Mouse (Mus musculus): ENCODE data around the gene Coq9. TPM values are rescaled to one million over a fixed set of nuclear protein-coding genes. Genes with fewer than 3 reads are reported as not detected.

Coq9 gene
- polyA plus RNA-seq, 1 experiment = 44.0 TPM

GRCm38 (mm10) chr8:94812645-94813098 is 25.4 kb upstream of the Coq9 start:
- Histone ChIP-seq H3K27me3 (ENCODE audit: control insufficient read depth, insufficient read depth, insufficient read length) (no peaks in the 10 kb centered on the region), H3K4me3 (ENCODE audit: insufficient read depth, poor library complexity, severe bottlenecking) (no peak overlapping the region), H3K79me2 (ENCODE audit: control insufficient read depth, insufficient read depth) (no peaks in the 10 kb centered on the region), H3K79me3 (ENCODE audit: low read depth) (no peaks in the 10 kb centered on the region), H3K36me3 (ENCODE audit: control insufficient read depth, insufficient read depth) (no peaks in the 10 kb centered on the region), H3ac (ENCODE audit: control insufficient read depth, insufficient read length, low read depth) (no peak overlapping the region)
- no peak for TF ChIP-seq USF1 (IDR thresholded peaks at IDR 0.05; ENCODE audit: low read depth)
- no peak for TF ChIP-seq CTCF (IDR thresholded peaks at IDR 0.05; ENCODE audit: control insufficient read depth, insufficient read depth, insufficient read length)
- no peak for TF ChIP-seq MYOG (IDR thresholded peaks at IDR 0.05; ENCODE audit: control insufficient read depth, extremely low read depth, insufficient read length)
- no peak for TF ChIP-seq CEBPB (IDR thresholded peaks at IDR 0.05; ENCODE audit: low read depth)
- no peak for TF ChIP-seq FOSL1 (IDR thresholded peaks at IDR 0.05; ENCODE audit: insufficient read depth, low read length, poor library complexity, severe bottlenecking)
- no peak for TF ChIP-seq MAX (IDR thresholded peaks at IDR 0.05)
- no peak for TF ChIP-seq MYOD1 (IDR thresholded peaks at IDR 0.05; ENCODE audit: control insufficient read depth, insufficient read length, low read depth)

- H3K4me3 ChIP-seq (ENCODE audit: insufficient read depth, poor library complexity, severe bottlenecking) = no peak overlapping the region
- H3K36me3 ChIP-seq (ENCODE audit: control insufficient read depth, insufficient read depth) = peaks cover 13% of the 10 kb centered on the region
- H3K79me3 ChIP-seq (ENCODE audit: low read depth) = no peaks in the 10 kb centered on the region
- TF ChIP-seq CTCF (IDR thresholded peaks at IDR 0.05; ENCODE audit: control insufficient read depth, insufficient read depth, insufficient read length) (peak; percentile 16), MYOG (IDR thresholded peaks at IDR 0.05; ENCODE audit: control insufficient read depth, extremely low read depth, insufficient read length) (no peak)
- H3K27me3 ChIP-seq (ENCODE audit: control insufficient read depth, insufficient read depth, insufficient read length) = no peaks in the 10 kb centered on the region
- H3K79me2 ChIP-seq (ENCODE audit: control insufficient read depth, insufficient read depth) = no peaks in the 10 kb centered on the region
- no peak overlapping the region for H3ac ChIP-seq (ENCODE audit: control insufficient read depth, insufficient read length, low read depth)
Observed at GRCm38 (mm10) chr8:94814556-94814955, 23.6 kb upstream of the Coq9 start.

- TF ChIP-seq CTCF (IDR thresholded peaks at IDR 0.05; ENCODE audit: control insufficient read depth, insufficient read depth, insufficient read length) = no peak
- TF ChIP-seq MAX (IDR thresholded peaks at IDR 0.05) = no peak
- TF ChIP-seq CEBPB (IDR thresholded peaks at IDR 0.05; ENCODE audit: low read depth) = no peak
- no peak for TF ChIP-seq MYOD1 (IDR thresholded peaks at IDR 0.05; ENCODE audit: control insufficient read depth, insufficient read length, low read depth)
- no peaks in the 10 kb centered on the region for H3K79me3 ChIP-seq (ENCODE audit: low read depth)
- H3ac ChIP-seq (ENCODE audit: control insufficient read depth, insufficient read length, low read depth) = no peak overlapping the region
- peaks cover 44% of the 10 kb centered on the region for H3K36me3 ChIP-seq (ENCODE audit: control insufficient read depth, insufficient read depth)
- no peak overlapping the region for H3K4me3 ChIP-seq (ENCODE audit: insufficient read depth, poor library complexity, severe bottlenecking)
- no peaks in the 10 kb centered on the region for H3K27me3 ChIP-seq (ENCODE audit: control insufficient read depth, insufficient read depth, insufficient read length)
- H3K79me2 ChIP-seq (ENCODE audit: control insufficient read depth, insufficient read depth) = no peaks in the 10 kb centered on the region
Observed at GRCm38 (mm10) chr8:94817933-94818332, 20.2 kb upstream of the Coq9 start.

GRCm38 (mm10) chr8:94819671-94820179 is 18.4 kb upstream of the Coq9 start:
- no peak overlapping the region for H3ac ChIP-seq (ENCODE audit: control insufficient read depth, insufficient read length, low read depth)
- H3K79me3 ChIP-seq (ENCODE audit: low read depth) = no peaks in the 10 kb centered on the region
- TF ChIP-seq FOSL1 (IDR thresholded peaks at IDR 0.05; ENCODE audit: insufficient read depth, low read length, poor library complexity, severe bottlenecking) (no peak), MAX (IDR thresholded peaks at IDR 0.05) (no peak), CTCF (IDR thresholded peaks at IDR 0.05; ENCODE audit: control insufficient read depth, insufficient read depth, insufficient read length) (no peak), USF1 (IDR thresholded peaks at IDR 0.05; ENCODE audit: low read depth) (no peak), MYOD1 (IDR thresholded peaks at IDR 0.05; ENCODE audit: control insufficient read depth, insufficient read length, low read depth) (no peak)
- H3K27me3 ChIP-seq (ENCODE audit: control insufficient read depth, insufficient read depth, insufficient read length) = no peaks in the 10 kb centered on the region
- H3K4me3 ChIP-seq (ENCODE audit: insufficient read depth, poor library complexity, severe bottlenecking) = no peak overlapping the region
- H3K79me2 ChIP-seq (ENCODE audit: control insufficient read depth, insufficient read depth) = no peaks in the 10 kb centered on the region
- peaks cover 61% of the 10 kb centered on the region for H3K36me3 ChIP-seq (ENCODE audit: control insufficient read depth, insufficient read depth)

- Histone ChIP-seq H3ac (ENCODE audit: control insufficient read depth, insufficient read length, low read depth) (no peak overlapping the region), H3K27me3 (ENCODE audit: control insufficient read depth, insufficient read depth, insufficient read length) (no peaks in the 10 kb centered on the region), H3K79me2 (ENCODE audit: control insufficient read depth, insufficient read depth) (no peaks in the 10 kb centered on the region), H3K79me3 (ENCODE audit: low read depth) (no peaks in the 10 kb centered on the region), H3K36me3 (ENCODE audit: control insufficient read depth, insufficient read depth) (peaks cover 68% of the 10 kb centered on the region), H3K4me3 (ENCODE audit: insufficient read depth, poor library complexity, severe bottlenecking) (no peak overlapping the region)
- TF ChIP-seq FOSL1 (IDR thresholded peaks at IDR 0.05; ENCODE audit: insufficient read depth, low read length, poor library complexity, severe bottlenecking) (no peak), CEBPB (IDR thresholded peaks at IDR 0.05; ENCODE audit: low read depth) (no peak), MYOD1 (IDR thresholded peaks at IDR 0.05; ENCODE audit: control insufficient read depth, insufficient read length, low read depth) (no peak), CTCF (IDR thresholded peaks at IDR 0.05; ENCODE audit: control insufficient read depth, insufficient read depth, insufficient read length) (no peak), USF1 (IDR thresholded peaks at IDR 0.05; ENCODE audit: low read depth) (no peak), MAX (IDR thresholded peaks at IDR 0.05) (no peak), MYOG (IDR thresholded peaks at IDR 0.05; ENCODE audit: control insufficient read depth, extremely low read depth, insufficient read length) (no peak)
Observed at GRCm38 (mm10) chr8:94820553-94820952, 17.6 kb upstream of the Coq9 start.

- no peak overlapping the region for H3ac ChIP-seq (ENCODE audit: control insufficient read depth, insufficient read length, low read depth)
- no peak overlapping the region for H3K4me3 ChIP-seq (ENCODE audit: insufficient read depth, poor library complexity, severe bottlenecking)
- H3K36me3 ChIP-seq (ENCODE audit: control insufficient read depth, insufficient read depth) = peaks cover 76% of the 10 kb centered on the region
- TF ChIP-seq MYOD1 (IDR thresholded peaks at IDR 0.05; ENCODE audit: control insufficient read depth, insufficient read length, low read depth) (no peak), CEBPB (IDR thresholded peaks at IDR 0.05; ENCODE audit: low read depth) (no peak), USF1 (IDR thresholded peaks at IDR 0.05; ENCODE audit: low read depth) (no peak), MAX (IDR thresholded peaks at IDR 0.05) (no peak)
- no peaks in the 10 kb centered on the region for H3K27me3 ChIP-seq (ENCODE audit: control insufficient read depth, insufficient read depth, insufficient read length)
- no peaks in the 10 kb centered on the region for H3K79me3 ChIP-seq (ENCODE audit: low read depth)
- H3K79me2 ChIP-seq (ENCODE audit: control insufficient read depth, insufficient read depth) = no peaks in the 10 kb centered on the region
Observed at GRCm38 (mm10) chr8:94821381-94821780, 16.7 kb upstream of the Coq9 start.

Measured in C2C12 (cell line).